Mouse (Mus musculus) thymus, adult 2 months (tissue): ENCODE results near the gene Car6. TPM values are rescaled to one million over a fixed set of nuclear protein-coding genes. Genes with fewer than 3 reads are reported as not detected.

ENCODE experiments used
- DNase-seq: peaks from one replicate; pipeline ENCODE4 v3.0.0; 2021
- H3K27ac ChIP-seq: fragments of 200-500 bp; 2 replicates; pipeline ENCODE4 v1.5.1; 2012; ENCODE audit warnings: low read length, control low read depth; ENCODE audit not compliant: control insufficient read depth, insufficient read depth
- H3K27me3 ChIP-seq: fragments of 200-500 bp; 2 replicates; pipeline ENCODE4 v1.6.1; 2012; ENCODE audit warnings: mild to moderate bottlenecking, low read length, moderate library complexity, mixed read lengths; ENCODE audit not compliant: control insufficient read depth, insufficient read depth
- H3K36me3 ChIP-seq: fragments of 200-500 bp; 2 replicates; pipeline ENCODE4 v1.6.1; 2012; ENCODE audit warnings: mild to moderate bottlenecking, low read length, moderate library complexity; ENCODE audit not compliant: control insufficient read depth, insufficient read depth
- H3K4me1 ChIP-seq: fragments of 200-500 bp; replicated peaks from 2 replicates; pipeline ENCODE4 v1.6.1; 2012; ENCODE audit warnings: low read length; ENCODE audit not compliant: control insufficient read depth, insufficient read depth
- H3K4me3 ChIP-seq: fragments of 200-500 bp; 2 replicates; pipeline ENCODE4 v1.5.1; 2012; ENCODE audit warnings: mild to moderate bottlenecking, low read length, control low read depth, moderate library complexity; ENCODE audit not compliant: control insufficient read depth, insufficient read depth
- CTCF ChIP-seq: fragments of 200-500 bp; IDR thresholded peaks from 2 replicates; pipeline ENCODE4 v1.5.1; 2012; ENCODE audit warnings: mild to moderate bottlenecking, control low read depth, low read length, moderate library complexity, borderline replicate concordance; ENCODE audit not compliant: control insufficient read depth, poor library complexity, insufficient read depth; ENCODE audit errors: extremely low read depth
- POLR2A ChIP-seq: fragments of 200-500 bp; IDR thresholded peaks from 2 replicates; pipeline ENCODE4 v1.6.1; 2012; ENCODE audit warnings: mild to moderate bottlenecking, low read length, control low read depth, moderate library complexity; ENCODE audit not compliant: control insufficient read depth, poor library complexity, insufficient read depth; ENCODE audit errors: extremely low read depth
- WGBS: fragments of 180-500 bp; shearing (Covaris S2); methylation state at CpG from one replicate; pipeline ENCODE4 v1.1.7; 2018; 5-methylcytosine and 5-hydroxymethylcytosine counted together
- polyA plus RNA-seq: library from polyadenylated mRNA; depleted of rRNA; stranded (reverse); fragments of >200 nt; gene quantifications from 2 replicates; pipeline ENCODE4 v1.2.3, GENCODE M21; 2012

Car6 gene
- polyA plus RNA-seq, 1 experiment, result 0.40 TPM

- Histone ChIP-seq H3K27me3 (no peaks in the 10 kb centered on the region), H3K36me3 (no peaks in the 10 kb centered on the region), H3K4me1 (no peaks in the 10 kb centered on the region), H3K4me3 (no peak overlapping the region), H3K27ac (no peak overlapping the region)
- DNase-seq, result no peak
- WGBS, result 88% methylated on average over 7 of the region's 7 CpGs
- TF ChIP-seq CTCF (no peak), POLR2A (no peak)
These were observed 50.1 kb downstream of the Car6 start for GRCm38 (mm10) chr4:150151045-150151444.

DNA sequence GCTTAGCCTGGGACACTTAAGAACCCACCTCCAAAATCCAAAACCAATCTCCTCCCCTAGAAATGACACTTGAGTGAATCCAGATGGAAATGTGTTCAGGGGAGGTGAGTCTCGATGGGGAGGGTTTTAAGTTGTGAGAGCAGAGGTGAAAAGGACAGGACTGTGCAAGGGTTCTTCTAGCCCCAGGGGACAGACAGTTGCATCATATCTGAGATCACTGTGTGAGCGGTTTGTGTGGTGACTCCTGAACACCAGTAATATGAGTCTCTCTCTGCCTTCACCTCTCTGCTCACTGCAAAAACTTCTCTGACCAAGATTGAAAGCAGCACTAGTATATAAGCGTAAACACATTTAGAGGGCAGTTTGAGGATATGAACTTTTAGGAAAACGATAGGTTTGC, 54.8 kb downstream of the Car6 start:
- H3K27ac ChIP-seq, result no peak overlapping the region
- H3K36me3 ChIP-seq, result no peaks in the 10 kb centered on the region
- H3K27me3 ChIP-seq, result no peaks in the 10 kb centered on the region
- no peak for TF ChIP-seq CTCF
- no peak for TF ChIP-seq POLR2A
- no peak for DNase-seq
- no peaks in the 10 kb centered on the region for H3K4me1 ChIP-seq
- H3K4me3 ChIP-seq, result no peak overlapping the region
- WGBS, result 94% methylated on average over 4 of the region's 4 CpGs

- Histone ChIP-seq H3K36me3 (no peaks in the 10 kb centered on the region), H3K27me3 (no peaks in the 10 kb centered on the region), H3K4me1 (no peaks in the 10 kb centered on the region), H3K4me3 (no peak overlapping the region), H3K27ac (no peak overlapping the region)
- DNase-seq, result no peak
- no peak for TF ChIP-seq POLR2A
- no peak for TF ChIP-seq CTCF
- 81% methylated on average over 12 of the region's 12 CpGs for WGBS
These were observed 56.9 kb downstream of the Car6 start for GRCm38 (mm10) chr4:150144242-150144641.

DNA sequence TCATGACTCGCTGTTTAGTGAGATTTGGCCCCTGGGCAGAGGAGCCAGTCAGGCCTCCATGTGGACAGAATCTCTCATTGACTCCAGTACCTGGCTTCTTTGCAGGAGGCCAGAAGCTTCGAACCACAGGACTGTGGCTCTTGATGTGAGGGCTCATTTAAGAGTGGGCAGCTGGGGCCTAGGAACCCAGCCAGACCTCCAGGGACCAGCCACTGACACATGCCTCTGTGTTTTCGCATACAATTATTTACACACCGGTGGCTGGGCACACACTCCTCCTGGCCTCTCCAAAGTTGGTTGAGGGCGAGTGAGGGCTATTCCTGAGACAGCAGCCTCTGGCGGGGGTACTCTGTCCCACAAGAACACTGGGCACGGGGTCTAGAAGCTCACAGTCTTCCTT, 60.8 kb downstream of the Car6 start:
- Histone ChIP-seq H3K4me3 (no peak overlapping the region), H3K27ac (no peak overlapping the region), H3K4me1 (0 out of 2 replicates have a peak, but pooled peaks cover 3% of the 10 kb centered on the region), H3K36me3 (no peaks in the 10 kb centered on the region), H3K27me3 (no peaks in the 10 kb centered on the region)
- 92% methylated on average over 7 of the region's 7 CpGs for WGBS
- DNase-seq, result no peak
- TF ChIP-seq CTCF (no peak), POLR2A (no peak)

- WGBS, result 79% methylated on average over 13 of the region's 13 CpGs
- no peak for TF ChIP-seq POLR2A
- no peak for TF ChIP-seq CTCF
- 0 out of 2 replicates have a peak, but pooled peaks cover 3% of the 10 kb centered on the region for H3K4me1 ChIP-seq
- no peak overlapping the region for H3K4me3 ChIP-seq
- H3K27me3 ChIP-seq, result no peaks in the 10 kb centered on the region
- no peak for DNase-seq
- H3K36me3 ChIP-seq, result no peaks in the 10 kb centered on the region
- no peak overlapping the region for H3K27ac ChIP-seq
These were observed 62.0 kb downstream of the Car6 start for GRCm38 (mm10) chr4:150139090-150139489.

- TF ChIP-seq POLR2A (no peak), CTCF (no peak)
- Histone ChIP-seq H3K4me3 (no peak overlapping the region), H3K36me3 (no peaks in the 10 kb centered on the region), H3K27ac (no peak overlapping the region), H3K4me1 (0 out of 2 replicates have a peak, but pooled peaks cover 3% of the 10 kb centered on the region), H3K27me3 (no peaks in the 10 kb centered on the region)
- DNase-seq, result peak; percentile 40
- 28% methylated on average over 9 of the region's 9 CpGs for WGBS
These were observed 63.0 kb downstream of the Car6 start for GRCm38 (mm10) chr4:150138084-150138543.
